Mouse (Mus musculus): Measurements from ENCODE around the gene Cse1l.

The Cse1l gene

DNA sequence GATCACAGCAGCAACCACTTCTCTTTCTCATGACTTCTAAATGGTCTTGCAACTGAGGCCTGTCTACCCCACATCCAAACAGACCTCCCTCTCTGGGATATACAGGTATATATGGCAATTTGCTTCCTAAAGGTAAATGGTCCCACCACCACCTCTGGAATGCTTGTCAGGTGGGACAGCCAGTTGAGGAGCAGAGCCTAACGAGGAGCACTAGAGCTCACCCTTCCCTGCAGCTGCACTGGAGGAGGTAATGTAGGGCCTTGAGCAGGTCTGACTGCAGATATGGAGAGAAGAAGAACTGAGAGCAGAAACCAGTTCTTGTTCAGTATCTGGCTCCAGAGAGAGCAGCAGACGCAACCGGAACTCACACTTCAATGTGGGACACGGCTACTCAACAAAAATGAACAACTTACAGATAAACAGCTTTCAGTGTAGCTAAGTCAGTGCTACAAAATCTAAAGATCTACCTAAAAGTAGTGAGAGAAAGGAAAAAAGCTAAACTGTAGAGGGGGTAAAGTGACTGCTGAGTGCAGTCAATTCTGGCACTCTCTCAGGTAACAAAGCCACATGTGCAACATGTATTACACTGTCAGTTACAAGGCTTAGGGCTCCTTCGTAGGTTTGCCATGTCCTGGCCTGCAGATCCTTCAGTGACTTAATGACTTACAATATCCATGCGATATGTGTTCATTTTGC lies 68.5 kb downstream of the Cse1l start:
- DNase-seq (ENCODE audit: low spot score) = no peak

DNA sequence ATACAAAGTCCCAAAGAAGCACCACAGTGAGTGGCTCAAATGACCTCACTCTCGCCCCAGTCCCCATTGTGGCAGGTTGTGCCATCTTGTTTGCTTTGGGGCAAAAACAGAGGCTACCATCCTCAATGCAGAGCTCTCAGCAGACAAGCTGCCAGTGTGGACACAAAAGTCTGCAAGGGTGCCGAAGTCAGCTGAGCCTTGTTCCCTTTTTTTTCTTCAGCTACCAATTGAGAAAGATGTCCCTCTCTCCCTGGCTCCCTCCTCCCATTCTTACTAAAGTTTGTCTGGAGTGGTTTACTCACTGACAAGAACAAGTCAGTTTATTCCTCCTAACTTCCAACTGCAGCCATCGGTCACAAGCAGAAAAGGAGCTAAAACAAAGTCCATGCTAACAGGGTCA lies 70.5 kb downstream of the Cse1l start:
- no peak for DNase-seq (ENCODE audit: low spot score)

DNA sequence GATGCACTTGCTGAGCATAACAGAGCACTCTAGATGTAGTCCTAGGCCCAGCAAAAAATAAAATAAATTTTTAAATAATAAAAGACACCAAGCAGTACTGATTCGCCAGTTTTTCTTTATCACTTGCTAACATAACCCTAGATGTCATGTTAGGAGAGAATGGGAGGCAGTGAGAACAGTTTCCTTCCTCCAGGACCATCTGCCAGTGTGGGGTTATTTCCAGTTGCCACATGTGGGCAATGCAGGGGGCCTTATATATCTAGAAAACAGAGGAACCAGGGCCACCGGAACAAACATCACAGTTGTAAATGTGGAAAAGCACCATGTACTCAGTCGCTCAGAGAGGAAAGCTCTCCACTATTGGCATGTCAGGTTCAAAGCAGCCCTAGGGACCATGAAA lies 71.7 kb downstream of the Cse1l start:
- no peak for DNase-seq (ENCODE audit: low spot score)

DNA sequence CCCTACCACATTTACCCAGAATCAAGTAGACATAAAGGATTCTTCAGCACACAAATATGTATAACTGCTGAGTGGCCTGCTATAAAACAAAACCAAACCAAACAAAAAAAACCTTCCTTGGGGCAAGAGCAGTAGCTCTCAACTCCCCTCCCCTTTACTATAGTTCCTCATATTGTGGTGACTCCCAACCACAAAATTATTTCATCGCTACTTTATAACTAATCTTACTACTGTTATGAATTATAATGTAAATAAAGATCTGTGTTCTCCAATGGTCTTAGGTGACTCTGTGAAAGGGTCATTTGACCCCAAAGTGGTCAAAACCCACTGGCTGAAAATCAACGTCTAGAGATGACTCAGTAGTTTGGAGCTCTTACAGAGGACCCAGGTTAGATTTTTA lies 74.3 kb downstream of the Cse1l start:
- DNase-seq (ENCODE audit: low spot score) = no peak

DNA sequence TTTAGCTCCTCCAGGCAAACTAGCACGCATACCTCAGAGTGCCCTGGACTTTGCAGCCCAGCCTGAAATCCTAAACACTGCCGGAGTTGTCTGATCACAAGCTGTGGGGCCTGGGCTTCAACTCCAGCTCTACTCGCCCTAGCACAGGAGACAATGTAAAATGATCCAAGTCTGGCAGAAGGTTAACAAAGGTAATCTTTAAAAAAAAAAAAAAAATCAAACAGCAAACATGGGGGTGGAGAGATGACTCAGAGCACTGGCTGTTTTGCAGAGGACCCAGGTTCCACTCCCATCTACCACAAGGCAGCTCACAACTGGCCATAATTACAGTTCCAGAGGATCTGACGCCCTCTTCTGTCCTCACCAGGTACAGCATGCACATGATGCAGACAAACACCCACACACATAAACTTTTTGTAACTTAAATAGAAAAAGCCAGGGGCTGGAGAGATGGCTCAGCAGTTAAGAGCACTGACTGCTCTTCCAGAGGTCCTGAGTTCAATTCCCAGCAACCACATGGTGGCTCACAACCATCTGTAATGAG lies 77.6 kb downstream of the Cse1l start:
- DNase-seq (ENCODE audit: low spot score) = no peak

DNA sequence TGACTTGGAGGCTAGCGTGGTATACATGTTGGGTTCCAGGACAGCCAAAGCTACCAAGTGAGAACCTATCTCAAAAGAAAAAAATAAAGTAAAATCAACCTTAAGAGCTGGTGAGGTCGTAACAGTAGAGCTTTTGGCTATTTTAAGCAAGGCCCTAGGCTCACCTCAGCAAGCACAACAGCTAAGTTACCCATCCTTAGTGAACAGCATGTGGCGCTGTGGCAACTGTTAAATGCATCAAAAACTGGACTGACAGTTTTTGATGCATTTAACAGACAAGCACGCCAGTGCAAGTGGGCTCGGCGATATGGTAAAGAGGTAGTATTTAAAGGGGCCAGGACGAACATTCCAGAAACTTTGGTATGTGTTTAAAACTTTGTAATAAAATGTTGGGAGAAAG lies 85.0 kb downstream of the Cse1l start:
- no peak for DNase-seq (ENCODE audit: low spot score)

DNA sequence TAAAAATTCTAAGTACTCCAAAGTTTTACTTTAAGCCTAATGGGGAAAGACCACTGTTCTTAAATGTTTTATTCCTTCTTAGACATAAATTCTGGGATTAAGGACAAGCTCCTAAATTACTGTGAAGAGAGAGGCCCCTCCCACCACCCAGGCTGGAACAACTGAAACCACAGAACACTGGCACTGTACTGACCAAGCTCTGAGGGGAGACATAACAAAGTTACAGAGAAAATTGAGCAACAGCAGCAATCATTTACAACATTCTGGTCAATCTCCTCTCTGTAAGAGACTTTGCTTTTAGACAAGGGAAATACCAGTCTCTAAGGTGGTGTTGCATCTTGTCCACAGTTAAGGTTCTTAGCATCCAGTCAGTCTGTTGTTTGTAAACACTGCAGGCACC lies 86.1 kb downstream of the Cse1l start:
- no peak for DNase-seq (ENCODE audit: low spot score)

DNA sequence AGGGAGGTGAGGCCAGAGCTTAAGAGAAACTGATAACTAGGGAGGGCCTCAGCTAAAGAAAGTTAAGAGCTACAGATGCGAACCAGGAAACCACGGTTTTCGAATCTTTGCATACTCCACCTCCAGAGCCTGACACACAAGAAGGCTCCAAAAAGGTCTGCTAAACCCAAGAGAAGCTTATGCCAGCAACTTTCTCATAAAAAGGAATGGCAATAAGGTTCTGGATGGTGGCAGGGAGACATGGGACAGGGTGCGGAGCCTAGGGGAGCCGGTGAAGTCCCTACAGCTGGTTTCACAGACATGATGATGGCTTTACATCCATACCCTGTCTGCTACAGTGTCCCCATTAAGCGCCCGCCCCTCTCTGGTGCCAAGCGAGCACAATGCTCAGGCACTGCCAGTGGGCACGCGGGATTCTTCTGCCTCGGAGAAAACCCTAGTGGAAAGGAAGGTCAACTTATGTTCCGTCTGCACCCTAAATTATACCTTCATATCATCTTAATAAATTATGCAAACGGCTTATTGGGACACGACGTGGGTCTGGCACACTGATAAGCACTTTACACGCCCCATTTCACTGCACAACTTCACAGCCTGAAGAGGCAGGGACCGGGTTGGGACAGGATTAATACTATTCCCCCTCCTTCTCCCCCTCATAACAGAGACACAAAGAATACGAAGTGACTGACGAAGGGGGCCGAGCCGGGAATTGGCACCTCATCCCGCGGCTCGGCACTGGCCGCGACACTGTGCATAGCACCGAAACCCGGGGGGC lies 89.4 kb downstream of the Cse1l start:
- DNase-seq (ENCODE audit: low spot score) = peak; percentile 54
